Mouse (Mus musculus): ENCODE data around the gene Emc7.

DNA sequence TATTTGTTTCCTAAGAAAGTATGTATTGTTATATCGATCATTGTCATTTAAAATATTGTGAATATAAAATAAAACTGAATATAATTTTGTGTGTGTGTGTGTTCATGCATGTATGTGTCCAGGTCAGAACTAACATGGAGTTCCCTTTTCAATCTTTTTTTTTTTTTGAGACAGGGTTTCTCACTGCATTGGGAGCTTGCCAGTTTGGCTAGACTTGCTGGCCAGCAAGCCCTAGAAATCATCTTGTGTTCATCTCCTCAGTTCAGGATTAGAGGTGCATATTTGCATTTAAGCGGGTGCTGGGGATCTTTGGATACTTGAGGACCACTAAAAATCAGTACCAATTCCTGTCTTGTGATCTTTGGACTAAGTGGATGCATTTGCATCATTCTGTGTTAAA is 17.3 kb downstream of the Emc7 start:
- TF ChIP-seq POLR2A (IDR thresholded peaks at IDR 0.05; ENCODE audit: borderline replicate concordance, extremely low read depth, insufficient read depth, insufficient read length, poor library complexity, severe bottlenecking) = no peak
- TF ChIP-seq CTCF (IDR thresholded peaks at IDR 0.05; ENCODE audit: borderline replicate concordance, extremely low read depth, insufficient read depth, insufficient read length) = no peak

Measured in brain, embryonic 14.5 days (tissue).